Mouse (Mus musculus) MEL (cell line): ENCODE data around the gene Dpep2nb. TPM values are rescaled to one million over a fixed set of nuclear protein-coding genes. Genes with fewer than 3 reads are reported as not detected.

Source experiments
- DNase-seq: peaks from one replicate; pipeline ENCODE4 v3.0.0; 2011; ENCODE audit warnings: low read depth, low spot score
- H3K27ac ChIP-seq: 2 replicates; pipeline ENCODE4 v1.5.1; 2012; ENCODE audit warnings: low read depth, mild to moderate bottlenecking, control low read depth, low read length, moderate library complexity; ENCODE audit not compliant: control insufficient read depth
- H3K27me3 ChIP-seq, 2 experiments: fragments of 150-350 bp in 1 of 2; sonication (generic) in 1 of 2; 2 replicates each; pipeline ENCODE4 v1.6.1; 2012; ENCODE audit warnings: low read length in 2 of 2, mild to moderate bottlenecking in 2 of 2, improper control_type of control experiment in 1 of 2, moderate library complexity in 1 of 2; ENCODE audit not compliant: insufficient read depth in 2 of 2, control insufficient read depth in 1 of 2
- H3K36me3 ChIP-seq, 2 experiments: 2 replicates each; pipeline ENCODE4 v1.6.1; 2012 to 2014; ENCODE audit warnings: low read length in 2 of 2, improper control_type of control experiment in 1 of 2, inconsistent platforms in 1 of 2, mild to moderate bottlenecking in 1 of 2; ENCODE audit not compliant: insufficient read depth in 2 of 2, control insufficient read depth in 1 of 2
- H3K4me1 ChIP-seq, 2 experiments: fragments of 150-350 bp in 1 of 2; sonication (generic) in 1 of 2; 2 replicates each; pipeline ENCODE4 v1.6.1; 2012; ENCODE audit warnings: low read length in 2 of 2, improper control_type of control experiment in 1 of 2, mild to moderate bottlenecking in 1 of 2; ENCODE audit not compliant: insufficient read depth in 2 of 2, control insufficient read depth in 1 of 2
- H3K4me3 ChIP-seq, 2 experiments: fragments of 150-350 bp in 1 of 2; sonication (generic) in 1 of 2; 2 replicates each; pipeline ENCODE4 v1.5.1; 2012; ENCODE audit warnings: low read depth in 2 of 2, low read length in 2 of 2, mild to moderate bottlenecking in 2 of 2, moderate library complexity in 2 of 2, control low read depth in 1 of 2, improper control_type of control experiment in 1 of 2; ENCODE audit not compliant: control insufficient read depth in 1 of 2, insufficient read depth in 1 of 2
- H3K79me2 ChIP-seq: 2 replicates; pipeline ENCODE4 v1.6.1; 2012; ENCODE audit warnings: mild to moderate bottlenecking, low read length, moderate library complexity; ENCODE audit not compliant: control insufficient read depth, poor library complexity, insufficient read depth
- H3K9ac ChIP-seq: 2 replicates; pipeline ENCODE4 v1.6.1; 2012; ENCODE audit warnings: low read depth, mild to moderate bottlenecking, control low read depth, low read length, moderate library complexity; ENCODE audit not compliant: control insufficient read depth, poor library complexity, severe bottlenecking
- H3K9me3 ChIP-seq: fragments of 150-350 bp; sonication (generic); replicated peaks from 2 replicates; pipeline ENCODE4 v1.6.1; 2012; ENCODE audit warnings: mild to moderate bottlenecking, low read length, improper control_type of control experiment, moderate library complexity; ENCODE audit not compliant: insufficient read depth
- CHD1 ChIP-seq: IDR thresholded peaks from 2 replicates; pipeline ENCODE4 v1.6.1; 2012; ENCODE audit warnings: low read depth, mild to moderate bottlenecking, inconsistent platforms, low read length, improper control_type of control experiment
- CTCF ChIP-seq, 3 experiments: IDR thresholded peaks in 2 of 3; conservative IDR thresholded peaks in 1 of 3; 2 replicates each; pipeline ENCODE4 v1.5.1; 2011 to 2012; ENCODE audit warnings: low read length in 3 of 3, low read depth in 2 of 3, mild to moderate bottlenecking in 2 of 3, improper control_type of control experiment in 1 of 3, inconsistent platforms in 1 of 3, mixed read lengths in 1 of 3, moderate library complexity in 1 of 3; ENCODE audit not compliant: control insufficient read depth in 1 of 3, insufficient read depth in 1 of 3, poor library complexity in 1 of 3, severe bottlenecking in 1 of 3
- E2F4 ChIP-seq: IDR thresholded peaks from 2 replicates; pipeline ENCODE4 v1.6.1; 2011; ENCODE audit warnings: low read depth, low read length, improper control_type of control experiment, borderline replicate concordance
- ELF1 ChIP-seq: IDR thresholded peaks from 2 replicates; pipeline ENCODE4 v1.6.1; 2014; ENCODE audit warnings: low read depth, mild to moderate bottlenecking, inconsistent platforms, low read length, improper control_type of control experiment, moderate library complexity
- EP300 ChIP-seq, 2 experiments: IDR thresholded peaks; 2 replicates each; pipeline ENCODE4 v1.6.1; 2011; ENCODE audit warnings: improper control_type of control experiment in 2 of 2, low read length in 2 of 2, low read depth in 1 of 2, mild to moderate bottlenecking in 1 of 2
- ETS1 ChIP-seq: IDR thresholded peaks from 2 replicates; pipeline ENCODE4 v1.6.1; 2012; ENCODE audit warnings: low read depth, mild to moderate bottlenecking, inconsistent platforms, low read length, improper control_type of control experiment, moderate library complexity
- GABPA ChIP-seq: IDR thresholded peaks from 2 replicates; pipeline ENCODE4 v1.6.1; 2012; ENCODE audit warnings: low read depth, mild to moderate bottlenecking, inconsistent platforms, low read length, improper control_type of control experiment, moderate library complexity
- KAT2A ChIP-seq: conservative IDR thresholded peaks from 2 replicates; pipeline ENCODE4 v1.6.1; 2012; ENCODE audit warnings: low read depth, low read length, improper control_type of control experiment, inconsistent platforms
- MAFK ChIP-seq: IDR thresholded peaks from 2 replicates; pipeline ENCODE4 v1.6.1; 2011; ENCODE audit warnings: low read depth, mild to moderate bottlenecking, low read length, improper control_type of control experiment, borderline replicate concordance
- MAX ChIP-seq: IDR thresholded peaks from 2 replicates; pipeline ENCODE4 v1.6.1; 2011; ENCODE audit warnings: low read length, improper control_type of control experiment
- MEF2A ChIP-seq: IDR thresholded peaks from 2 replicates; pipeline ENCODE4 v1.6.1; 2014; ENCODE audit warnings: low read depth, mild to moderate bottlenecking, inconsistent platforms, low read length, improper control_type of control experiment; ENCODE audit not compliant: poor library complexity, insufficient replicate concordance, severe bottlenecking; ENCODE audit errors: extremely low read depth
- MXI1 ChIP-seq: IDR thresholded peaks from 2 replicates; pipeline ENCODE4 v1.6.1; 2011; ENCODE audit warnings: mild to moderate bottlenecking, low read depth, low read length, improper control_type of control experiment
- MYB ChIP-seq: IDR thresholded peaks from 2 replicates; pipeline ENCODE4 v1.6.1; 2011; ENCODE audit warnings: mild to moderate bottlenecking, low read depth, low read length, improper control_type of control experiment
- MYC ChIP-seq: IDR thresholded peaks from 2 replicates; pipeline ENCODE4 v1.6.1; 2011; ENCODE audit warnings: low read depth, mild to moderate bottlenecking, low read length, improper control_type of control experiment, moderate library complexity
- NELFE ChIP-seq: IDR thresholded peaks from 2 replicates; pipeline ENCODE4 v1.6.1; 2011; ENCODE audit warnings: low read depth, low read length, improper control_type of control experiment
- NRF1 ChIP-seq: IDR thresholded peaks from 2 replicates; pipeline ENCODE4 v1.6.1; 2014; ENCODE audit warnings: low read depth, mild to moderate bottlenecking, inconsistent platforms, low read length, improper control_type of control experiment, moderate library complexity; ENCODE audit not compliant: poor library complexity, insufficient read depth, severe bottlenecking
- POLR2A ChIP-seq, 2 experiments: IDR thresholded peaks; 2 replicates each; pipeline ENCODE4 v1.6.1; 2011 to 2012; ENCODE audit warnings: low read length in 2 of 2, mild to moderate bottlenecking in 2 of 2, control low read depth in 1 of 2, improper control_type of control experiment in 1 of 2, low read depth in 1 of 2, moderate library complexity in 1 of 2; ENCODE audit not compliant: control insufficient read depth in 1 of 2, insufficient read depth in 1 of 2, poor library complexity in 1 of 2
- POLR2AphosphoS2 ChIP-seq: IDR thresholded peaks from 2 replicates; pipeline ENCODE4 v1.6.1; 2011; ENCODE audit warnings: low read length, improper control_type of control experiment
- RAD21 ChIP-seq: IDR thresholded peaks from 2 replicates; pipeline ENCODE4 v1.6.1; 2011; ENCODE audit warnings: mild to moderate bottlenecking, low read depth, low read length, improper control_type of control experiment
- RCOR1 ChIP-seq: IDR thresholded peaks from 2 replicates; pipeline ENCODE4 v1.6.1; 2012; ENCODE audit warnings: low read depth, mild to moderate bottlenecking, inconsistent platforms, low read length, improper control_type of control experiment
- SIN3A ChIP-seq: IDR thresholded peaks from 2 replicates; pipeline ENCODE4 v1.6.1; 2012; ENCODE audit warnings: low read length, improper control_type of control experiment, inconsistent platforms
- SMC3 ChIP-seq: IDR thresholded peaks from 2 replicates; pipeline ENCODE4 v1.6.1; 2011; ENCODE audit warnings: low read depth, low read length, improper control_type of control experiment
- TAL1 ChIP-seq: IDR thresholded peaks from 2 replicates; pipeline ENCODE4 v1.6.1; 2012; ENCODE audit warnings: mild to moderate bottlenecking, inconsistent platforms, low read length, moderate library complexity, mixed read lengths
- UBTF ChIP-seq: IDR thresholded peaks from 2 replicates; pipeline ENCODE4 v1.6.1; 2012; ENCODE audit warnings: low read depth, mild to moderate bottlenecking, inconsistent platforms, low read length, improper control_type of control experiment, moderate library complexity, borderline replicate concordance; ENCODE audit not compliant: insufficient read depth
- USF1 ChIP-seq: IDR thresholded peaks from 2 replicates; pipeline ENCODE4 v1.6.1; 2014; ENCODE audit warnings: low read depth, mild to moderate bottlenecking, inconsistent platforms, low read length, improper control_type of control experiment, moderate library complexity
- USF2 ChIP-seq, 2 experiments: IDR thresholded peaks; 2 replicates each; pipeline ENCODE4 v1.6.1; 2011 to 2012; ENCODE audit warnings: improper control_type of control experiment in 2 of 2, low read length in 2 of 2, borderline replicate concordance in 1 of 2, inconsistent platforms in 1 of 2, low read depth in 1 of 2, mild to moderate bottlenecking in 1 of 2; ENCODE audit not compliant: insufficient read depth in 1 of 2
- ZC3H11A ChIP-seq: IDR thresholded peaks from 2 replicates; pipeline ENCODE4 v1.6.1; 2012; ENCODE audit warnings: low read depth, mild to moderate bottlenecking, inconsistent platforms, low read length, improper control_type of control experiment
- ZKSCAN1 ChIP-seq: IDR thresholded peaks from 2 replicates; pipeline ENCODE4 v1.6.1; 2012; ENCODE audit warnings: low read depth, mild to moderate bottlenecking, inconsistent platforms, low read length, improper control_type of control experiment, moderate library complexity
- ZNF384 ChIP-seq: IDR thresholded peaks from 2 replicates; pipeline ENCODE4 v1.6.1; 2012; ENCODE audit warnings: low read depth, mild to moderate bottlenecking, inconsistent platforms, low read length, improper control_type of control experiment
- polyA plus RNA-seq, 2 experiments: library from polyadenylated mRNA; stranded (reverse) in 1 of 2; unstranded in 1 of 2; fragments of >175 nt in 1 of 2; fragments of >200 nt in 1 of 2; gene quantifications; 2 replicates each; pipeline versions ENCODE4 v1.2.1 to v1.2.4; 2012; ENCODE audit warnings: low replicate concordance in 2 of 2, low read depth in 1 of 2; ENCODE audit not compliant: insufficient read length in 2 of 2, insufficient read depth in 1 of 2, missing spikeins in 1 of 2
- total RNA-seq: library from RNA; depleted of rRNA; stranded (reverse); fragments of 300-350 nt; gene quantifications from 2 replicates; pipeline ENCODE4 v1.2.3, GENCODE M21; 2012

Gene Dpep2nb
- total and polyA plus RNA-seq, 3 experiments, result 0.14 TPM; not detected in 2

GRCm38 (mm10) chr8:106011643-106011986 is 5.8 kb upstream of the Dpep2nb start, which contains the start of gene Ddx28:
Gene Ddx28 (minus strand): TSS chr8:106011882.
- no peak for TF ChIP-seq POLR2A (IDR thresholded peaks at IDR 0.05; ENCODE audit: control insufficient read depth in 1 of 2, insufficient read depth in 1 of 2, low read depth in 1 of 2, low read length in 2 of 2, poor library complexity in 1 of 2)
- no peak for TF ChIP-seq POLR2AphosphoS2
- no peak for TF ChIP-seq E2F4
- no peak for TF ChIP-seq EP300 (IDR thresholded peaks at IDR 0.05; ENCODE audit: low read depth in 1 of 2, low read length in 2 of 2)
- no peak for TF ChIP-seq MAX
- no peak for TF ChIP-seq SMC3
- no peak for TF ChIP-seq RAD21
- TF ChIP-seq GABPA, result no peak
- no peak for TF ChIP-seq ELF1
- no peak for TF ChIP-seq MYC
- TF ChIP-seq TAL1, result no peak
- TF ChIP-seq MAFK, result no peak
- TF ChIP-seq ZC3H11A, result no peak
- Histone ChIP-seq H3K4me3 (peak within 1 kb of the TSS; percentile 66 to 92), H3K4me1 (peaks cover 2 to 18% of the 10 kb centered on the region in 2 experiments), H3K9me3 (no peaks in the 10 kb centered on the region), H3K79me2 (peaks cover 16% of the 10 kb centered on the region), H3K27me3 (no peaks in the 10 kb centered on the region), H3K27ac (peak within 1 kb of the TSS; percentile 82), H3K36me3 (peaks cover 0 to 18% of the 10 kb centered on the region in 2 experiments; a peak in 2 of 4 replicates), H3K9ac (peak within 1 kb of the TSS; percentile 88)
- DNase-seq, result no peak

DNA sequence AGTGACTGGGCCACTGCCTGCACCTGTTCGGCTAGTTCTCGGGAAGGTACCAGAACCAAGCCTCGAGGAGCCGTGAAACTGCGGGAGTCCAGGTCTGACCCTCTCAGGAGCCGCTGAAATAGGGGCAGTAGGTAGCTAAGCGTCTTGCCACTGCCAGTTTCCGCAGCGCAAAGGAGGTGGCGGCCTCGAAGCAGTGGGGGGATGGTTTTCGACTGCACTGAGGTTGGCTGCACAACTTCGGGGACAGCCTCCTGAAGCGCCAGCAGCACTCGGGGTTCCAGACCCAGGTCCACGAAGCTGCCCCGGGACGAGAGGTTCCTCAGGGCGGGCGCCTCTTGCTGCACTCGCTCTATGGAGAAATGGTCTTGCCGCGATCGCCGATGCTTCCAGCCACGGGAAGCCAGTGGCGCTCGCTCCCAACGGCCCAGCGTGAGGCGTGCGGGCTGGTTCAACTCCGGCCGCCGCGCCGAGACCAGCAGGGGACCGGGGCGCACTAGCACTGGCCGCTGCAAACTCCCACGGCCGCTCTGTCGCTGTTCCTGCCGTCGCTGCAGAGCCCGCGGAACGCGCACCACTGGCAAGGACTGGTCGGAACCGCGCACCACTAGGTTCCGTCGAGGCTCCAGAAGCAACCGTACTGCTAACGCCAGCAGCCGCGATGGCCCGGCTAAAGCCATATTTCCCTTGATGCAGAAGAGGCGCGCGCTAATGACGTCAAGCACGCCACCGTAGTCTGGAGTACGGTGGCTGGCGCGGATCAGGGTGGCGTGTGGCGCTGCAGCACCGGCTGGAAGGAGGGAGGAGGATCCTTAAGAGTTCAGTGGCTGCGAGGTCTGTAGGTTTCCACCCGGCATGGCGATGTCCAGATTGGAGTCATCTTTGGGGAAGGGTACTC is 5.2 kb upstream of the Dpep2nb start:
- Histone ChIP-seq H3K4me3 (peak overlapping the region; percentile 66 to 92), H3K9me3 (no peaks in the 10 kb centered on the region), H3K9ac (peak overlapping the region; percentile 88), H3K79me2 (peaks cover 16% of the 10 kb centered on the region), H3K27me3 (no peaks in the 10 kb centered on the region), H3K27ac (peak overlapping the region; percentile 82), H3K4me1 (peaks cover under 1 to 13% of the 10 kb centered on the region in 2 experiments), H3K36me3 (peaks cover 0 to 12% of the 10 kb centered on the region in 2 experiments; a peak in 2 of 4 replicates)
- peak; percentile 97 for DNase-seq
- TF ChIP-seq ELF1, result no peak; the same call in 1 of the 2 replicates
- TF ChIP-seq USF2 (IDR thresholded peaks at IDR 0.05; ENCODE audit: borderline replicate concordance in 1 of 2, insufficient read depth in 1 of 2, low read depth in 1 of 2, low read length in 2 of 2), result no peak
- peak; percentile 42; the same call in 1 of the 2 replicates for TF ChIP-seq NRF1
- peak; percentile 79; the same call in 1 of the 2 replicates for TF ChIP-seq KAT2A
- peak; percentile 83; the same call in 1 of the 2 replicates for TF ChIP-seq MYC
- TF ChIP-seq TAL1, result no peak
- TF ChIP-seq USF1, result no peak
- TF ChIP-seq CHD1, result no peak
- TF ChIP-seq MYB, result no peak
- TF ChIP-seq RCOR1, result no peak
- TF ChIP-seq MXI1, result peak; percentile 95
- 0 out of 2 replicates have a peak, but pooled peaks have one; percentile 14 for TF ChIP-seq ZNF384
- TF ChIP-seq CTCF (IDR thresholded peaks at IDR 0.05 in 2 of 3, conservative IDR thresholded peaks at IDR 0.05 in 1 of 3; ENCODE audit: control insufficient read depth in 1 of 3, insufficient read depth in 1 of 3, low read depth in 2 of 3, low read length in 3 of 3, poor library complexity in 1 of 3, severe bottlenecking in 1 of 3), result no peak
- no peak for TF ChIP-seq UBTF
- peak; percentile 59 for TF ChIP-seq ETS1
- TF ChIP-seq ZKSCAN1, result no peak
- TF ChIP-seq SIN3A, result peak; percentile 99
- TF ChIP-seq MEF2A, result no peak
- TF ChIP-seq ZC3H11A, result no peak
- TF ChIP-seq NELFE, result peak; percentile 90
